Mouse (Mus musculus) liver, embryonic 14.5 days (tissue): ENCODE results near the gene Ptprcap. TPM values are rescaled to one million over a fixed set of nuclear protein-coding genes. Genes with fewer than 3 reads are reported as not detected.

Experiments used
- ATAC-seq: fragments of 200-750 bp; cut with Nextera tagmentation; 2 replicates; pipeline ENCODE4 v1.8.0; 2017; ENCODE audit warnings: moderate number of reproducible peaks, mild to moderate bottlenecking, moderate library complexity; ENCODE audit not compliant: insufficient read depth
- DNase-seq, 3 experiments: peaks; one replicate each; pipeline ENCODE4 v3.0.0-alpha.2; 2012 to 2013; ENCODE audit warnings: low read depth in 3 of 3, low spot score in 3 of 3
- H3K27ac ChIP-seq: fragments of 300-500 bp; sonication (generic); 2 replicates; pipeline ENCODE4 v1.5.1; 2014; ENCODE audit warnings: moderate library complexity, mild to moderate bottlenecking, control low read depth, inconsistent platforms
- H3K27me3 ChIP-seq: fragments of 300-500 bp; sonication (generic); 2 replicates; pipeline ENCODE4 v1.6.1; 2014; ENCODE audit warnings: mild to moderate bottlenecking, low read length, moderate library complexity; ENCODE audit not compliant: control insufficient read depth, insufficient read depth
- H3K36me3 ChIP-seq: fragments of 300-500 bp; sonication (generic); replicated peaks from 2 replicates; pipeline ENCODE4 v1.6.1; 2014; ENCODE audit warnings: low read depth; ENCODE audit not compliant: control insufficient read depth, insufficient read depth
- H3K4me1 ChIP-seq, 2 experiments: fragments of 200-500 bp in 1 of 2; fragments of 300-500 bp in 1 of 2; sonication (generic) in 1 of 2; replicated peaks; 2 replicates each; pipeline ENCODE4 v1.6.1; 2012 to 2014; ENCODE audit warnings: antibody characterized with exemption in 1 of 2, inconsistent platforms in 1 of 2, low read length in 1 of 2; ENCODE audit not compliant: control insufficient read depth in 2 of 2, insufficient read depth in 2 of 2
- H3K4me2 ChIP-seq: fragments of 300-500 bp; sonication (generic); 2 replicates; pipeline ENCODE4 v1.6.1; 2014; ENCODE audit warnings: low read depth, mild to moderate bottlenecking, control low read depth, moderate library complexity
- H3K4me3 ChIP-seq, 2 experiments: fragments of 200-500 bp in 1 of 2; fragments of 300-500 bp in 1 of 2; sonication (generic) in 1 of 2; 2 replicates each; pipeline ENCODE4 v1.5.1; 2012 to 2014; ENCODE audit warnings: low read depth in 2 of 2, low read length in 2 of 2, mild to moderate bottlenecking in 2 of 2, control low read depth in 1 of 2, inconsistent platforms in 1 of 2, moderate library complexity in 1 of 2; ENCODE audit not compliant: insufficient read depth in 1 of 2
- H3K9ac ChIP-seq: fragments of 300-500 bp; sonication (generic); replicated peaks from 2 replicates; pipeline ENCODE4 v1.6.1; 2014; ENCODE audit warnings: mild to moderate bottlenecking, control low read depth, moderate library complexity
- H3K9me3 ChIP-seq: fragments of 300-500 bp; sonication (generic); 2 replicates; pipeline ENCODE4 v1.6.1; 2016; ENCODE audit warnings: low read length, mixed read lengths; ENCODE audit not compliant: control insufficient read depth
- CTCF ChIP-seq: IDR thresholded peaks from 2 replicates; pipeline ENCODE4 v1.5.1; 2016; ENCODE audit warnings: antibody characterized with exemption, low read depth, control low read depth
- EP300 ChIP-seq: IDR thresholded peaks from 2 replicates; pipeline ENCODE4 v1.6.1; 2016; ENCODE audit warnings: antibody characterized with exemption, low read depth
- WGBS: fragments of 180-500 bp; shearing (Covaris S2); extraction: QIAGEN DNeasy Blood & Tissue Kit; methylation state at CpG from one replicate; pipeline ENCODE4 v1.1.7; 2014; ENCODE audit not compliant: insufficient replicate concordance; 5-methylcytosine and 5-hydroxymethylcytosine counted together
- polyA plus RNA-seq, 2 experiments: library from polyadenylated mRNA; depleted of rRNA in 1 of 2; stranded (reverse) in 1 of 2; unstranded in 1 of 2; fragments of >200 nt; fragmentation: Nextera tagmentation in 1 of 2; extraction: Ambion mirVana in 1 of 2; gene quantifications; 2 replicates each; pipeline versions ENCODE4 v1.2.1 to v1.2.3; 2012 to 2014

Gene Ptprcap
- polyA plus RNA-seq, 2 experiments, result 12.5 to 14.4 TPM

GRCm38 (mm10) chr19:4112063-4112960 lies 41.1 kb upstream of the Ptprcap start:
- peaks cover 9 to 13% of the 10 kb centered on the region in 2 experiments; a peak in 3 of 4 replicates for H3K4me1 ChIP-seq
- WGBS, result 83% methylated on average over 26 of the region's 26 CpGs
- no peak for DNase-seq
- H3K9ac ChIP-seq, result no peak overlapping the region
- no peak overlapping the region for H3K4me3 ChIP-seq
- no peak overlapping the region for H3K27ac ChIP-seq
- peaks cover 16% of the 10 kb centered on the region; the same call in 1 of the 2 replicates for H3K36me3 ChIP-seq
- no peak for ATAC-seq
- no peak overlapping the region for H3K4me2 ChIP-seq
- TF ChIP-seq EP300 (no peak), CTCF (no peak)
- H3K9me3 ChIP-seq, result no peaks in the 10 kb centered on the region
- H3K27me3 ChIP-seq, result no peaks in the 10 kb centered on the region

- Histone ChIP-seq H3K9me3 (no peaks in the 10 kb centered on the region), H3K9ac (peak overlapping the region; percentile 9), H3K27me3 (no peaks in the 10 kb centered on the region), H3K4me1 (peaks cover 9 to 13% of the 10 kb centered on the region in 2 experiments; a peak in 3 of 4 replicates), H3K36me3 (peaks cover 16% of the 10 kb centered on the region; the same call in 1 of the 2 replicates), H3K4me2 (peak overlapping the region; percentile 45), H3K4me3 (peak overlapping the region in 1 of 2 experiments; percentile 6; a peak in 1 of 4 replicates), H3K27ac (peak overlapping the region; percentile 25; the same call in 1 of the 2 replicates)
- TF ChIP-seq CTCF, result no peak
- peak; percentile 76 for ATAC-seq
- no peak for DNase-seq
- 27% methylated on average over 13 of the region's 13 CpGs for WGBS
Observed at GRCm38 (mm10) chr19:4113186-4113805, 40.1 kb upstream of the Ptprcap start.

- Histone ChIP-seq H3K4me2 (peak overlapping the region; percentile 45), H3K27ac (no peak overlapping the region; the same call in 1 of the 2 replicates), H3K9ac (peak overlapping the region; percentile 9), H3K9me3 (no peaks in the 10 kb centered on the region), H3K36me3 (peaks cover 16% of the 10 kb centered on the region; the same call in 1 of the 2 replicates), H3K4me3 (peak overlapping the region in 1 of 2 experiments; percentile 6; a peak in 1 of 4 replicates), H3K27me3 (no peaks in the 10 kb centered on the region), H3K4me1 (peaks cover 9 to 13% of the 10 kb centered on the region in 2 experiments; a peak in 3 of 4 replicates)
- no peak for TF ChIP-seq CTCF
- TF ChIP-seq EP300, result no peak
- DNase-seq (no peak), ATAC-seq (peak; percentile 18; the same call in 1 of the 2 replicates)
- WGBS, result 13% methylated on average over 5 of the region's 5 CpGs
Observed at GRCm38 (mm10) chr19:4113806-4114230, 39.6 kb upstream of the Ptprcap start.

GRCm38 (mm10) chr19:4114551-4114950 lies 38.9 kb upstream of the Ptprcap start:
- no peak for ATAC-seq
- H3K9ac ChIP-seq, result no peak overlapping the region
- H3K4me3 ChIP-seq, result no peak overlapping the region
- H3K27ac ChIP-seq, result no peak overlapping the region
- H3K9me3 ChIP-seq, result no peaks in the 10 kb centered on the region
- WGBS, result 82% methylated on average over 10 of the region's 10 CpGs
- TF ChIP-seq EP300, result no peak
- no peak for TF ChIP-seq CTCF
- no peaks in the 10 kb centered on the region for H3K27me3 ChIP-seq
- H3K36me3 ChIP-seq, result peaks cover 16% of the 10 kb centered on the region; the same call in 1 of the 2 replicates
- H3K4me2 ChIP-seq, result no peak overlapping the region
- peaks cover 9 to 13% of the 10 kb centered on the region in 2 experiments; a peak in 3 of 4 replicates for H3K4me1 ChIP-seq
- DNase-seq, result no peak
